Mouse (Mus musculus): ENCODE measurements at regions not wholly inside any gene's neighbourhood (a gene's known extent, or its start where the extent isn't known, plus 50 kb on each side); places are given as distances from the start of the nearest gene placed in this dataset.
A peak's percentile ranks its signal among the peaks of the same experiment; 100 is the strongest.

DNA sequence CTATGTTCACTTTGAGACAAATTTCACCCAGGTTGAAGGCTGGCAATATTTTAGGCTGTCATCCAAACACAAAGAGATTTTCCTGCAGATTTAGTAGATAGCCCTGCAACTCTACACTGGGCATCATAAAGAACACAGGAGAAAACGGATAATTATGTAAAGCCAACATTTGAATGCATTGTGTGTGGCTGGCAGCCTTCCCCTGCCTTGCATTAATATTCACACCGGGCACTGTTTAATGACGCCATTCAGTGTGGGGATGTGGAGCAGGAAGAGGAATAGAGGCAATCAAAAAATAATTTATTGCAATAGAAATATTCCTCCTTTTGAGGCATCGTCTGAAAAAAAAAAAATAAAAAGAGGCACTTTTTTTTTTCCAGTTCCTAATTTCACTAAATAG lies 105.7 kb downstream of the Samd5 start:
- DNase-seq, result no peak

- DNase-seq, result no peak
These were observed 117.4 kb downstream of the Samd5 start for GRCm38 (mm10) chr10:9557517-9558065.

- no peak for DNase-seq
These were observed 117.9 kb downstream of the Samd5 start for GRCm38 (mm10) chr10:9557092-9557491.

DNA sequence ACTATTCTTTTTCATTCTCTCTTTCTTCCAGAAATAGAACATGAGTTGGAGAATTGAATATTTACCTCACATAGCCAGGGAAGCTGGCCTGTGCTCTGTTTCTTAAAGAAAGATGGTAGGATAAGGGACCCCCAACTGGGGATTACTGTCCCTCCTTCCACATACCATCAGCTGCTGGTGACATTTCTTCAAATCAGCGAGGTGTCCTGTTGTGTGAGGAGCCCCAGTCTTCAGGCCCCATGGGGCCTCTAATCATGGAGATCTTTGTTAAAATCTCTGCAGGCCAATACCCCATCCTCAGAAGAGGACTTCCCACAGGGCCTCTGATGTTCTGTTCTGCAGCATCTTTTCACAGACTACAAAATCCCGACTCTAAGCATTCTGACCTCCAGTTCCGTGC lies 121.1 kb downstream of the Samd5 start:
- no peak for DNase-seq

DNA sequence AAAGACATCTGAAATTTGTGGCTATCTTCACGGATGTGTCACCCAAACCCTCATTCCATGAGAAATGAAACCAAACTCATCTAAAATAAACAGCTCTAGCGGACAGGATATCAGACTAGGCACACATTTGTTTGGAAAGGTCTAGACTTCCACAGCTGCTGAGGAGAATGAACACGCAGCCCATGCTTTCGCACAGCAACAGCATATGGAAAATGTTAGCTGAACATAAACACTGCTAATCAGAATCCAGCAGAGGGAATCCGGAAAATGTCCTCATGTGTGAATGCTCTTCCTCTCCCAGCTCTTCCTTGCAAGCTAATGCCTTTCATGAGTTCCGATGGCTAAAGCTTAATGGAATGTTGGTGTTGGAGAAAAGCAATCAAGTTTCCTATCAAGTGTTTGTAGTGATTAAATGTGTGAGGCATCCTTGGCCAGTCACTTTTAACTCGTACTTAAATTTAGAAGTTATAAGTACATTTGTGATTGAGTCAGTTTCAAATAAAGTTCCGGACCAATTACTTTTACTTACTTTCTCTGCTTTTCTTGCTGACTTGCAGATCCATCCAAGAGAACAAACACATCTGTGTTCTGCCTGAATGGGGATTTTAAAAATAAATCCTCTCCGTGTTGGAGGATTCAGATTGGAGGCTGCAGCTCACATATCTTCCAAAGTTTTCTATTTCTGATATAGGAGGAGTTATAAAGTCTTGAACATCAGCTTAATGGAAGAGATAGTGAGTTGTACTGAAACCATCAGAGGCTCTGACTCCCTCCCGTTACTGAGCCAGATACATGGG lies 124.9 kb downstream of the Samd5 start:
- no peak for DNase-seq

- no peak for DNase-seq
These were observed 129.2 kb downstream of the Samd5 start for GRCm38 (mm10) chr10:9545807-9546206.

DNA sequence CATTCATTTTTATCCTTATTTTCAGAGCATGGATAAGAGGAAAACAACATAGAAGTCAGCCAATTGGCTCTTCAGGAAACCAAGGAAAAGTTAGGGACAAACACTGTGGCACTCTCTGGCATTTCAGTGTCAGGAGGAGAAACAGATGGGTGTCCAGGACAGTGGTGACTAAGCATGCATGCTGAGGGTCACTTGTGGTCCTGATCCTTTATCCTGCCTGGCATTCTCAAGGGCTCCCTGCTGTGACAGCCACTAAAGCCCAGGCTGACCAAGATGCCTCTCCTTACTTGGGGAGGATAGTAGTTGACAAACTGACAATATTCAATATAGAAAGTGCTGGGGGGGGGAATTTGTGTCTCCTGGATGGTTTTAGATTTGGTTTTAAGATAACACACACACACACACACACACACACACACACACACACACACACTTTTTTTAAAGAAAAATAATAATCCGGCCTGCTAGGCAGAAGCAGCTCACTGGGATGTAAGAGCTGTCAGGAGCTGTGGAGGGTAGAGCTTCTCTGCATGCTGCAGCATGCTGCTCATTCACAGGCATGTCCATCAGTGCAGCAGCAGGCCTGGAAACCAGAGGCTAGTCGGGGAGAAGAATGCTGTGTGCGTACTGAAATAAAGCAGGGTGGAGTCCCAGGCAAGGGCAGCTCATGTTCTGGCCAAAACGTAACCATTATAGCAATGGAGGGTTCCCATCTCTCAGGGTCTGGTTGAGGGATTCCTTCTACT lies 130.8 kb downstream of the Samd5 start:
- no peak for DNase-seq

DNA sequence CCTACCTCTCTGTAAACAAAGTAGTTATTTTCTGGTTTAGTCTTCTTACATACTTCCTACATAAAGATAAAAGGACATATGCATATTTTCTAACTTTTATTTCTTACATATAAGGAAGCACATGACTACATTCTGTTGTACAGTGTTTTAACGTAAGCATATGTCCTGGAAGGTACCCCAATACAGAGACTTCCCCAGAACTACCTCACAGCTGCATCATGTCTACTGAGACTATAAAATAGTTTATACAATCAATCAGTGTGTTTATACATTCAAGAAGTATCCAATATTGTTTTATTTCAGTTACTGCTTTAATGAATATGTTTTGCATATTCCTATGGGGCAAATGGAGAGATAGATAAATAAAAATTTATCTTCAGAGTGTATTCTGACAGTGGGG lies 133.4 kb downstream of the Samd5 start:
- no peak for DNase-seq

GRCm38 (mm10) chr10:9537686-9538085 lies 137.3 kb downstream of the Samd5 start:
- DNase-seq, result no peak

DNA sequence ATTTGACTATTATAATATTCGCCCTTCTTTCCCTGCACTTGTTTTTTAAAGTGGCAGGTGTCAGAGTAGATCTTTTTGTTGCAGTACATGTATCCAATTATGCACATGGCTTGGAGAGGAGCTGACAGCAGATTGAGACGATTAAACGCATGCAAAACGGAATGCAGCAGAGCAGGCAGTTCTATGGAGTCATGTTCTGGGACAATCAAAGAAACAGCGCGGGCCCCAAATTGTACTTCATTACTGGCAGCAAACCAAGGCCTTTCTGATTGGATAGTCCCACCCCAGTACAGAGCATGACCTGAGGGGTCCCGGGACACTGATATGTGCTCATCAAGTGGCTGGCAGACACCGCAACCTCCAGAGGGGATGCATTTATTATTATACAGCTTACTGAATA lies 140.5 kb downstream of the Samd5 start:
- no peak for DNase-seq

DNA sequence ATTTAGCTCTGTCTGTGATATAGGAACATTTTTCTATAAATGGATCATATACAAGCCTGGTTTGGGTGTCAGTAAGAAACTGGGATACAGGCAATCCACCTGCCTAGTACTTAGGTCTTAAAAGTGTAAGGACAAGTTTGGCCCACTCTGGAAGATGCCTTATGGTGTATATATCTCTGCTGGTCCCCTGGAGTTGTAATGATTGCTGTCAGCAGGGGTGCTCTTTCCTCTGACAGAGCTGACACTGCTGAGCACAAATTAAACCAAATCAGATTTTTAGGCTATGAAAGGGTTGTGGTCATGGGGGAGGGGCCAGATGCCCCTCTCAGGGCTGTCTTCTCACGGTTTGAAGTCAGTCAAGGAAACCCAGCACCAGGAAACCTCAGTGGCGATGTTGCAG lies 141.7 kb downstream of the Samd5 start:
- DNase-seq, result no peak

- no peak for DNase-seq
These were observed 143.1 kb downstream of the Samd5 start for GRCm38 (mm10) chr10:9531931-9532330.

- DNase-seq, result no peak
These were observed 145.6 kb downstream of the Samd5 start for GRCm38 (mm10) chr10:9529408-9529807.

- DNase-seq, result no peak
These were observed 146.9 kb downstream of the Samd5 start for GRCm38 (mm10) chr10:9528066-9528465.

DNA sequence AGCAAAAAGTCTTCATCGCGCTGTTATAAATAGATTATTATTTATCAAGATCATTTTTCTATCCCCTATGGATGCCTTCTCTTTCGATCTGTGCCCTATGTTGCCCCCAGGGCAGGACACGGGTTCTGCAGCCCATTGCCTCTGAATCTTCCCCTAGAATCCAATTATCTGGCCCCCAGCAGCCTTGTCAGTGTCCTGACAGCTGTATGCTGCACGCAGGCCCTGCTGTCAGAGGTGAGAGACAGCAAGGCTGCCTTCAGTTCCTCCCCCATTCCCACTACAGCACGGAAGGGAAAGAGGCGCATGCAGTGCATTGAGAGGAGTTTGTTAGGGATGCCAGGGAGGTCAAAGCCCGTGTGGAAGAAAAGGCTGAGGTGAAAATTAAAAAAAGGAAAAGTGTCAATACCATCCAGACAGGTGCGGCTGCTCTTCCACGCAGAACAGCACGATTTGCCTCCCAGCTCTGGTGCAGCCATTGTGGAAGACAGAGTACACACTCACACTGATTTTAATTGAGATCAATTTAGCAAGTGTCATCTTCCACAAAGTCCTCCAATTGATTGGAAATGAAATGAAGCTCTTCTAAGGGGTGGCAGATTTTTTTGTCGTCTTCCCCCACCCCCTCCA lies 165.1 kb downstream of the Samd5 start:
- DNase-seq, result no peak

GRCm38 (mm10) chr10:9509092-9509671 lies 165.8 kb downstream of the Samd5 start:
- DNase-seq, result no peak

GRCm38 (mm10) chr10:9503569-9504493 lies 171.2 kb downstream of the Samd5 start:
- no peak for DNase-seq

DNA sequence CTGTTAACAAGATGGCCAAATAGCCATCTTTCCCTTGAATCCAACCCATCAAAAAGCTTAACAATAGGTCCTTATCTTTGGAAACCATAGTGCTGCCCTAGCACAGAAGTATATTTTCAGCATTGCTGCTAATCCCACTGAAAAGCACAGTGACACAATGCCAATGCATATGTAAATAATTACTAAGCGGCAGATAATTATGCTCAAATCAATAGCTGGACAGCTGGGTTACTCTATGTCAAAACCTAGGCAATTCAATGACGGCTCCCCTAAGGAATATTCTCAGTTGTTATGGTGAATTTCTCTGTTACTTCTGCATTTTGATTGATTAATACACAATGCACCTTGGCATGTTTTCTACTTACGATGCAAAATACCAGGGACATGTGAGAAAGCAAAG lies 176.5 kb downstream of the Samd5 start:
- no peak for DNase-seq

- no peak for DNase-seq
These were observed 178.0 kb downstream of the Samd5 start for GRCm38 (mm10) chr10:9497021-9497420.

- DNase-seq, result no peak
These were observed 179.8 kb downstream of the Samd5 start for GRCm38 (mm10) chr10:9495143-9495651.

GRCm38 (mm10) chr10:9490416-9490815 lies 184.6 kb downstream of the Samd5 start:
- no peak for DNase-seq

DNA sequence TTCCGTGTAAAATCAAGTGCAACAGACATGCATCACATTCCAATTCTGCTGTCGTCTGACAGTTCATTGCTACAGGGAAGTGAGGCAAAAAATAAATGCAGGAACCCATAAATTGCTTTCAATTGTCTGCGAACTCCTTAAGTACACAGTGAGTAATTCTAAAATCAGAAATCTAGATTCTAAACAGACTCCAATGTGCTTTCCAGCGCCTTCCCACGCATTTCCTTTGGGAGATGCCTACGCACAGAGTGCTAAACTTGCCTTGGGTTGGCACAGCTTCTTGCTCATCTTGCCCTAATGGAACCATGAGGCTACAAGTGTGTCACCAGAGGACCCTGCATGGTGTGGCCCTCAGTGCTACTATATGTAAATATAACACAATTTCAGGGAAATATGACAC lies 212.6 kb downstream of the Samd5 start:
- peak; percentile 27 to 37 for DNase-seq
